18 mouse cellular contexts compared by ENCODE assay signal in genomic region chr8:123874324-123874723, GRCm38 (mm10). TPM values are rescaled to one million over a fixed set of nuclear protein-coding genes. Genes with fewer than 3 reads are reported as not detected.
"Had no signal": no experiment of that assay in that cellular context is flagged by ENCODE, and none has a peak within 500 bp of the region (broad histone marks: within the 10 kb centered on the region; RNA-seq: fewer than 3 reads in every experiment).

No protein-coding gene starts in this region.

- H3K9me3 ChIP-seq: intestine, embryonic 15.5 days; limb, embryonic 10.5 days; liver, embryonic 15.5 days; midbrain, embryonic 10.5 days; neural tube, embryonic 12.5 days had no signal

- ATAC-seq: intestine, embryonic 15.5 days; lung, postnatal 0 days had no signal

- H3K4me3 ChIP-seq: intestine, embryonic 15.5 days; limb, embryonic 10.5 days; liver, embryonic 15.5 days; midbrain, embryonic 10.5 days; neural tube, embryonic 12.5 days had no signal

- DNase-seq: kidney, adult 18-20 months; kidney, postnatal 10 days; kidney, postnatal 4 days; lung, adult 2 months; lung, postnatal 4 days; midbrain, embryonic 14.5 days; retina, postnatal 1 day; thymus, postnatal 4 days had no signal

- H3K27me3 ChIP-seq: intestine, embryonic 15.5 days; liver, embryonic 15.5 days; neural tube, embryonic 12.5 days had no signal

- H3K27ac ChIP-seq: intestine, embryonic 15.5 days; limb, embryonic 10.5 days; liver, embryonic 15.5 days; midbrain, embryonic 10.5 days; neural tube, embryonic 12.5 days had no signal

- H3K36me3 ChIP-seq: intestine, embryonic 15.5 days; limb, embryonic 10.5 days; liver, embryonic 15.5 days; midbrain, embryonic 10.5 days; neural tube, embryonic 12.5 days had no signal

- H3K4me2 ChIP-seq: intestine, embryonic 15.5 days; liver, embryonic 11.5 days; liver, embryonic 15.5 days; neural tube, embryonic 12.5 days had no signal

- H3K9ac ChIP-seq: intestine, embryonic 15.5 days; liver, embryonic 15.5 days; neural tube, embryonic 12.5 days had no signal

- H3K4me1 ChIP-seq: intestine, embryonic 15.5 days; liver, embryonic 15.5 days; midbrain, embryonic 10.5 days; neural tube, embryonic 12.5 days had no signal

RNA-seq across cellular contexts. Expression of gene Acta1, which starts 20.2 kb away (rescaled TPM):
- total RNA-seq: megakaryocyte, adult 5-6 weeks; monocyte, adult 5-6 weeks; neutrophil, adult 5-6 weeks had no signal
